Mouse (Mus musculus) cortical plate, adult 2 months (tissue): ENCODE measurements at regions not wholly inside any gene's neighbourhood (a gene's known extent, or its start where the extent isn't known, plus 50 kb on each side); places are given as distances from the start of the nearest gene placed in this dataset.

Experiments
- CTCF ChIP-seq: fragments of 200-500 bp; IDR thresholded peaks from 2 replicates; pipeline ENCODE4 v1.5.1; 2011; ENCODE audit warnings: mild to moderate bottlenecking, control low read depth, low read length; ENCODE audit not compliant: insufficient read depth; ENCODE audit errors: extremely low read depth
- POLR2A ChIP-seq: fragments of 200-500 bp; IDR thresholded peaks from 2 replicates; pipeline ENCODE4 v1.6.1; 2011; ENCODE audit warnings: mild to moderate bottlenecking, low read length, control low read depth; ENCODE audit not compliant: insufficient read depth; ENCODE audit errors: extremely low read depth

GRCm38 (mm10) chr7:136062658-136063057, 346.5 kb upstream of the Mki67 start:
- TF ChIP-seq POLR2A (no peak), CTCF (no peak)
